Mouse (Mus musculus): ENCODE measurements at regions not wholly inside any gene's neighbourhood (a gene's known extent, or its start where the extent isn't known, plus 50 kb on each side); places are given as distances from the start of the nearest gene placed in this dataset.
A peak's percentile ranks its signal among the peaks of the same experiment; 100 is the strongest.

GRCm38 (mm10) chr9:35361432-35361831 lies 59.5 kb upstream of the Cdon start:
- H3K4me3 ChIP-seq (ENCODE audit: low read depth, low read length): no peak overlapping the region
- no peaks in the 10 kb centered on the region for H3K27me3 ChIP-seq (ENCODE audit: control insufficient read depth, insufficient read depth, low read length)
- no peaks in the 10 kb centered on the region for H3K9me3 ChIP-seq (replicated peaks; ENCODE audit: control insufficient read depth, low read length)
- H3K4me2 ChIP-seq (ENCODE audit: low read depth, low read length): no peak overlapping the region
- no peak overlapping the region for H3K9ac ChIP-seq (replicated peaks; ENCODE audit: low read length)
- peaks cover 12% of the 10 kb centered on the region; the same call in 1 of the 2 replicates for H3K4me1 ChIP-seq (ENCODE audit: control insufficient read depth, insufficient read depth, low read length)
- WGBS: 58% methylated on average over 4 of the region's 4 CpGs
- DNase-seq (ENCODE audit: low spot score) (no peak), ATAC-seq (replicated peaks; ENCODE audit: insufficient number of reproducible peaks, low FRiP score, low TSS enrichment, low read depth) (no peak)
- H3K27ac ChIP-seq (replicated peaks; ENCODE audit: low read depth, low read length): no peak overlapping the region; the same call in 1 of the 2 replicates
- no peaks in the 10 kb centered on the region for H3K36me3 ChIP-seq (replicated peaks; ENCODE audit: control insufficient read depth, insufficient read depth, low read depth, low read length)

GRCm38 (mm10) chr9:35362276-35362675 lies 58.7 kb upstream of the Cdon start:
- no peak overlapping the region for H3K9ac ChIP-seq (replicated peaks; ENCODE audit: low read length)
- ATAC-seq (replicated peaks; ENCODE audit: insufficient number of reproducible peaks, low FRiP score, low TSS enrichment, low read depth) (no peak), DNase-seq (ENCODE audit: low spot score) (no peak)
- H3K4me3 ChIP-seq (ENCODE audit: low read depth, low read length): no peak overlapping the region
- no peak overlapping the region for H3K4me2 ChIP-seq (ENCODE audit: low read depth, low read length)
- peaks cover 12% of the 10 kb centered on the region; the same call in 1 of the 2 replicates for H3K4me1 ChIP-seq (ENCODE audit: control insufficient read depth, insufficient read depth, low read length)
- H3K27ac ChIP-seq (replicated peaks; ENCODE audit: low read depth, low read length): peak overlapping the region; percentile 68
- no peaks in the 10 kb centered on the region for H3K27me3 ChIP-seq (ENCODE audit: control insufficient read depth, insufficient read depth, low read length)
- no peaks in the 10 kb centered on the region for H3K36me3 ChIP-seq (replicated peaks; ENCODE audit: control insufficient read depth, insufficient read depth, low read depth, low read length)
- WGBS: 57% methylated on average over 7 of the region's 7 CpGs
- H3K9me3 ChIP-seq (replicated peaks; ENCODE audit: control insufficient read depth, low read length): no peaks in the 10 kb centered on the region

GRCm38 (mm10) chr9:35363079-35363478 lies 57.8 kb upstream of the Cdon start:
- Histone ChIP-seq H3K4me2 (ENCODE audit: low read depth, low read length) (no peak overlapping the region), H3K36me3 (replicated peaks; ENCODE audit: control insufficient read depth, insufficient read depth, low read depth, low read length) (no peaks in the 10 kb centered on the region), H3K4me1 (ENCODE audit: control insufficient read depth, insufficient read depth, low read length) (peaks cover 12% of the 10 kb centered on the region; the same call in 1 of the 2 replicates), H3K9me3 (replicated peaks; ENCODE audit: control insufficient read depth, low read length) (no peaks in the 10 kb centered on the region), H3K4me3 (ENCODE audit: low read depth, low read length) (no peak overlapping the region), H3K9ac (replicated peaks; ENCODE audit: low read length) (no peak overlapping the region), H3K27me3 (ENCODE audit: control insufficient read depth, insufficient read depth, low read length) (no peaks in the 10 kb centered on the region), H3K27ac (replicated peaks; ENCODE audit: low read depth, low read length) (peak overlapping the region; percentile 86)
- WGBS: 36% methylated on average over 5 of the region's 5 CpGs
- DNase-seq (ENCODE audit: low spot score) (peak; percentile 92), ATAC-seq (replicated peaks; ENCODE audit: insufficient number of reproducible peaks, low FRiP score, low TSS enrichment, low read depth) (peak; percentile 77)

- DNase-seq (ENCODE audit: low spot score): no peak
- Histone ChIP-seq H3K36me3 (replicated peaks; ENCODE audit: control insufficient read depth, insufficient read depth, low read depth, low read length) (no peaks in the 10 kb centered on the region), H3K9me3 (replicated peaks; ENCODE audit: control insufficient read depth, low read length) (no peaks in the 10 kb centered on the region), H3K27ac (replicated peaks; ENCODE audit: low read depth, low read length) (peak overlapping the region; percentile 86), H3K4me1 (ENCODE audit: control insufficient read depth, insufficient read depth, low read length) (peaks cover 12% of the 10 kb centered on the region; the same call in 1 of the 2 replicates), H3K4me2 (ENCODE audit: low read depth, low read length) (no peak overlapping the region), H3K27me3 (ENCODE audit: control insufficient read depth, insufficient read depth, low read length) (no peaks in the 10 kb centered on the region), H3K9ac (replicated peaks; ENCODE audit: low read length) (no peak overlapping the region), H3K4me3 (ENCODE audit: low read depth, low read length) (no peak overlapping the region)
- 71% methylated on average over 4 of the region's 4 CpGs for WGBS
- no peak for ATAC-seq (replicated peaks; ENCODE audit: insufficient number of reproducible peaks, low FRiP score, low TSS enrichment, low read depth)
Measured at GRCm38 (mm10) chr9:35363936-35364335, 57.0 kb upstream of the Cdon start.

GRCm38 (mm10) chr9:35365975-35366374 lies 55.0 kb upstream of the Cdon start:
- DNase-seq (ENCODE audit: low spot score) (no peak), ATAC-seq (replicated peaks; ENCODE audit: insufficient number of reproducible peaks, low FRiP score, low TSS enrichment, low read depth) (no peak)
- no peak overlapping the region for H3K4me2 ChIP-seq (ENCODE audit: low read depth, low read length)
- WGBS: 90% methylated on average over 5 of the region's 5 CpGs
- H3K36me3 ChIP-seq (replicated peaks; ENCODE audit: control insufficient read depth, insufficient read depth, low read depth, low read length): no peaks in the 10 kb centered on the region
- H3K4me3 ChIP-seq (ENCODE audit: low read depth, low read length): no peak overlapping the region
- no peak overlapping the region for H3K27ac ChIP-seq (replicated peaks; ENCODE audit: low read depth, low read length)
- peaks cover 8% of the 10 kb centered on the region; the same call in 1 of the 2 replicates for H3K4me1 ChIP-seq (ENCODE audit: control insufficient read depth, insufficient read depth, low read length)
- no peak overlapping the region for H3K9ac ChIP-seq (replicated peaks; ENCODE audit: low read length)
- H3K27me3 ChIP-seq (ENCODE audit: control insufficient read depth, insufficient read depth, low read length): no peaks in the 10 kb centered on the region
- no peaks in the 10 kb centered on the region for H3K9me3 ChIP-seq (replicated peaks; ENCODE audit: control insufficient read depth, low read length)

GRCm38 (mm10) chr9:35369063-35369462 lies 51.9 kb upstream of the Cdon start:
- no peaks in the 10 kb centered on the region for H3K9me3 ChIP-seq (replicated peaks; ENCODE audit: control insufficient read depth, low read length)
- WGBS: 45% methylated on average over 5 of the region's 5 CpGs
- H3K27me3 ChIP-seq (ENCODE audit: control insufficient read depth, insufficient read depth, low read length): no peaks in the 10 kb centered on the region
- no peaks in the 10 kb centered on the region for H3K36me3 ChIP-seq (replicated peaks; ENCODE audit: control insufficient read depth, insufficient read depth, low read depth, low read length)
- no peak overlapping the region for H3K4me3 ChIP-seq (ENCODE audit: low read depth, low read length)
- no peak overlapping the region for H3K27ac ChIP-seq (replicated peaks; ENCODE audit: low read depth, low read length)
- ATAC-seq (replicated peaks; ENCODE audit: insufficient number of reproducible peaks, low FRiP score, low TSS enrichment, low read depth) (peak; percentile 54; the same call in 1 of the 2 replicates), DNase-seq (ENCODE audit: low spot score) (peak; percentile 33)
- H3K4me2 ChIP-seq (ENCODE audit: low read depth, low read length): no peak overlapping the region
- peaks cover 4% of the 10 kb centered on the region; the same call in 1 of the 2 replicates for H3K4me1 ChIP-seq (ENCODE audit: control insufficient read depth, insufficient read depth, low read length)
- H3K9ac ChIP-seq (replicated peaks; ENCODE audit: low read length): no peak overlapping the region

- no peak overlapping the region for H3K9ac ChIP-seq (replicated peaks; ENCODE audit: low read length)
- no peak for DNase-seq (ENCODE audit: low spot score)
- no peaks in the 10 kb centered on the region for H3K9me3 ChIP-seq (replicated peaks; ENCODE audit: control insufficient read depth, low read length)
- H3K36me3 ChIP-seq (replicated peaks; ENCODE audit: control insufficient read depth, insufficient read depth, low read depth, low read length): no peaks in the 10 kb centered on the region
- H3K4me2 ChIP-seq (ENCODE audit: low read depth, low read length): no peak overlapping the region
- WGBS: 66% methylated on average over 3 of the region's 3 CpGs
- peaks cover 4% of the 10 kb centered on the region; the same call in 1 of the 2 replicates for H3K4me1 ChIP-seq (ENCODE audit: control insufficient read depth, insufficient read depth, low read length)
- H3K27me3 ChIP-seq (ENCODE audit: control insufficient read depth, insufficient read depth, low read length): no peaks in the 10 kb centered on the region
- no peak overlapping the region for H3K4me3 ChIP-seq (ENCODE audit: low read depth, low read length)
- ATAC-seq (replicated peaks; ENCODE audit: insufficient number of reproducible peaks, low FRiP score, low TSS enrichment, low read depth): no peak
- no peak overlapping the region for H3K27ac ChIP-seq (replicated peaks; ENCODE audit: low read depth, low read length)
Measured at GRCm38 (mm10) chr9:35370031-35370430, 50.9 kb upstream of the Cdon start.

GRCm38 (mm10) chr9:35370895-35371294 lies 50.0 kb upstream of the Cdon start:
- no peak overlapping the region for H3K4me2 ChIP-seq (ENCODE audit: low read depth, low read length)
- H3K4me1 ChIP-seq (ENCODE audit: control insufficient read depth, insufficient read depth, low read length): peaks cover 4% of the 10 kb centered on the region; the same call in 1 of the 2 replicates
- ATAC-seq (replicated peaks; ENCODE audit: insufficient number of reproducible peaks, low FRiP score, low TSS enrichment, low read depth): no peak
- H3K36me3 ChIP-seq (replicated peaks; ENCODE audit: control insufficient read depth, insufficient read depth, low read depth, low read length): no peaks in the 10 kb centered on the region
- no peak overlapping the region for H3K4me3 ChIP-seq (ENCODE audit: low read depth, low read length)
- H3K9me3 ChIP-seq (replicated peaks; ENCODE audit: control insufficient read depth, low read length): no peaks in the 10 kb centered on the region
- H3K27me3 ChIP-seq (ENCODE audit: control insufficient read depth, insufficient read depth, low read length): no peaks in the 10 kb centered on the region
- 92% methylated on average over 3 of the region's 3 CpGs for WGBS
- DNase-seq (ENCODE audit: low spot score): no peak
- no peak overlapping the region for H3K27ac ChIP-seq (replicated peaks; ENCODE audit: low read depth, low read length)
- H3K9ac ChIP-seq (replicated peaks; ENCODE audit: low read length): no peak overlapping the region
